Mouse (Mus musculus): ENCODE results near the gene Gm13272. TPM values are rescaled to one million over a fixed set of nuclear protein-coding genes. Genes with fewer than 3 reads are reported as not detected.
A peak's percentile ranks its signal among the peaks of the same experiment; 100 is the strongest.
"Not testable (repeated sequence)": the region's sequence is repeated elsewhere in the genome, so short reads cannot be mapped to it uniquely, and the experiment has no call there.

Gm13272 gene
- not detected for total RNA-seq (2022)

- not testable (repeated sequence) for DNase-seq
Measured at GRCm38 (mm10) chr4:88779550-88779949, at the start of gene Gm13272. Gene Gm13272 (plus strand): TSS chr4:88779850.

- DNase-seq, result peak; percentile 38
Measured at GRCm38 (mm10) chr4:88738480-88738879, 41.2 kb upstream of the Gm13272 start.

- DNase-seq, result no peak
Measured at GRCm38 (mm10) chr4:88739036-88739435, 40.6 kb upstream of the Gm13272 start.

GRCm38 (mm10) chr4:88741426-88741825, 38.2 kb upstream of the Gm13272 start:
- no peak for DNase-seq

GRCm38 (mm10) chr4:88742771-88743371, 36.8 kb upstream of the Gm13272 start:
- no peak for DNase-seq

GRCm38 (mm10) chr4:88744207-88744606, 35.4 kb upstream of the Gm13272 start:
- DNase-seq, result no peak

- DNase-seq, result no peak
Measured at GRCm38 (mm10) chr4:88749926-88750325, 29.7 kb upstream of the Gm13272 start.

- peak; percentile 75 for DNase-seq
Measured at GRCm38 (mm10) chr4:88754818-88755340, 24.8 kb upstream of the Gm13272 start, which contains the start of gene Gm13271. Gene Gm13271 (plus strand): TSS chr4:88754868.

- DNase-seq, result not testable (repeated sequence)
Measured at GRCm38 (mm10) chr4:88756581-88757513, 22.8 kb upstream of the Gm13272 start.

- DNase-seq, result peak; percentile 89
Measured at GRCm38 (mm10) chr4:88757628-88758031, 22.0 kb upstream of the Gm13272 start.

- DNase-seq, result not testable (repeated sequence)
Measured at GRCm38 (mm10) chr4:88758751-88759150, 20.9 kb upstream of the Gm13272 start.

- DNase-seq, result not testable (repeated sequence)
Measured at GRCm38 (mm10) chr4:88759610-88760268, 19.9 kb upstream of the Gm13272 start, which contains the start of gene Gm13283. Gene Gm13283 (plus strand): TSS chr4:88760119.

GRCm38 (mm10) chr4:88760431-88760830, 19.2 kb upstream of the Gm13272 start:
- DNase-seq, result peak; percentile 78

- DNase-seq, result peak; percentile 69
Measured at GRCm38 (mm10) chr4:88761776-88762175, 17.9 kb upstream of the Gm13272 start.

- DNase-seq, result not testable (repeated sequence)
Measured at GRCm38 (mm10) chr4:88762341-88762740, 17.3 kb upstream of the Gm13272 start.

- peak; percentile 68 for DNase-seq
Measured at GRCm38 (mm10) chr4:88763384-88764018, 16.1 kb upstream of the Gm13272 start.

- DNase-seq, result not testable (repeated sequence)
Measured at GRCm38 (mm10) chr4:88773534-88773933, 6.1 kb upstream of the Gm13272 start, which contains the start of gene Gm13290. Gene Gm13290 (plus strand): TSS chr4:88773834.

GRCm38 (mm10) chr4:88776622-88777021, 3.0 kb upstream of the Gm13272 start, which contains the start of gene Gm13289:
Gene Gm13289 (plus strand): TSS chr4:88776922.
- not testable (repeated sequence) for DNase-seq

- DNase-seq, result not testable (repeated sequence)
Measured at GRCm38 (mm10) chr4:88780320-88780719, 670 bp downstream of the Gm13272 start.

GRCm38 (mm10) chr4:88781831-88782230, 2.2 kb downstream of the Gm13272 start, which contains the start of gene Ifnz:
Gene Ifnz (plus strand): TSS chr4:88782131.
- DNase-seq, result not testable (repeated sequence)

GRCm38 (mm10) chr4:88782335-88782734, 2.7 kb downstream of the Gm13272 start:
- DNase-seq, result not testable (repeated sequence)

- not testable (repeated sequence) for DNase-seq
Measured at GRCm38 (mm10) chr4:88785409-88785808, 5.8 kb downstream of the Gm13272 start, which contains the start of gene Gm13276. Gene Gm13276 (plus strand): TSS chr4:88785709.

All from adrenal gland, adult 8-10 months (tissue).